Mouse (Mus musculus) neural tube, embryonic 11.5 days (tissue): ENCODE data around the gene Tsc22d4. TPM values are rescaled to one million over a fixed set of nuclear protein-coding genes. Genes with fewer than 3 reads are reported as not detected.

ENCODE experiments used
- ATAC-seq: fragments of 200-750 bp; cut with Nextera tagmentation; 2 replicates; pipeline ENCODE4 v1.8.0; 2017; ENCODE audit warnings: moderate number of reproducible peaks, mild to moderate bottlenecking, moderate TSS enrichment, moderate library complexity; ENCODE audit not compliant: insufficient read depth, low FRiP score, low TSS enrichment
- DNase-seq: peaks from one replicate; pipeline ENCODE4 v3.0.0-alpha.2; 2015; ENCODE audit warnings: low spot score
- H3K27ac ChIP-seq: fragments of 300-500 bp; sonication (generic); 2 replicates; pipeline ENCODE4 v1.5.1; 2014; ENCODE audit warnings: low read depth, mild to moderate bottlenecking, low read length
- H3K27me3 ChIP-seq: fragments of 300-500 bp; sonication (generic); 2 replicates; pipeline ENCODE4 v1.6.1; 2014; ENCODE audit warnings: mild to moderate bottlenecking, low read length, mixed read lengths; ENCODE audit not compliant: control insufficient read depth, insufficient read depth
- H3K36me3 ChIP-seq: fragments of 300-500 bp; sonication (generic); 2 replicates; pipeline ENCODE4 v1.6.1; 2014; ENCODE audit warnings: mild to moderate bottlenecking, low read length, moderate library complexity, mixed read lengths; ENCODE audit not compliant: control insufficient read depth, insufficient read depth
- H3K4me1 ChIP-seq: fragments of 300-500 bp; sonication (generic); 2 replicates; pipeline ENCODE4 v1.6.1; 2014; ENCODE audit warnings: low read length, mixed read lengths; ENCODE audit not compliant: control insufficient read depth, insufficient read depth
- H3K4me2 ChIP-seq: fragments of 300-500 bp; sonication (generic); 2 replicates; pipeline ENCODE4 v1.6.1; 2014; ENCODE audit warnings: low read depth, mild to moderate bottlenecking, moderate library complexity
- H3K4me3 ChIP-seq: fragments of 300-500 bp; sonication (generic); 2 replicates; pipeline ENCODE4 v1.5.1; 2014; ENCODE audit warnings: low read depth, low read length
- H3K9ac ChIP-seq: fragments of 300-500 bp; sonication (generic); 2 replicates; pipeline ENCODE4 v1.6.1; 2014; ENCODE audit warnings: mild to moderate bottlenecking, low read length
- H3K9me3 ChIP-seq: fragments of 300-500 bp; sonication (generic); 2 replicates; pipeline ENCODE4 v1.6.1; 2016; ENCODE audit warnings: low read length; ENCODE audit not compliant: control insufficient read depth
- WGBS: fragments of 180-500 bp; shearing (Covaris S2); extraction: QIAGEN DNeasy Blood & Tissue Kit; methylation state at CpG from one replicate; pipeline ENCODE4 v1.1.7; 2014; 5-methylcytosine and 5-hydroxymethylcytosine counted together
- polyA plus RNA-seq: library from polyadenylated mRNA; unstranded; fragments of >200 nt; fragmentation: Nextera tagmentation; extraction: Ambion mirVana; gene quantifications from 2 replicates; pipeline ENCODE4 v1.2.1, GENCODE M21; 2014

The Tsc22d4 gene
- polyA plus RNA-seq, 1 experiment from 2014 or later: 73.9 TPM

DNA sequence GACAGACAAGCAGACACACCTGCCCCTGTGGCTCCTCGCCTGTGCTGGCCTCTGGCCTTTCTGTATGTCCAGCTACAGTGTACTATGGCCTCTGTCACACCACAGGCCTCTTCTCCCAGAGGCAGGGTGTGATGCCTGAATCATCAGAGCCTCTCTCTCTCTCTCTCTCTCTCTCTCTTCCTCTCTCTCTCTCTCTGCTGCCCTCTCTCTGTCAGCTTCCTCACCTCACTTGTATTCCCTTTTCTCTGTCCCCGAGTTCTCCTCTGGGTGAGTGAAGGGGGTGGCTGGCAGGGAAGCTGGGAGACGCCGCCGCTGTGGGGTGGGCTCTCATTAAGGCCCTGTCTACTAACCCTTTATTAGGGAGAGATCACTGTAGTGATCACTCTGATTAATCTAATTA is 7.0 kb upstream of the Tsc22d4 start:
- H3K36me3 ChIP-seq: peaks cover 9% of the 10 kb centered on the region; the same call in 1 of the 2 replicates
- no peaks in the 10 kb centered on the region for H3K9me3 ChIP-seq
- no peak overlapping the region for H3K9ac ChIP-seq
- H3K4me1 ChIP-seq: peaks cover 44% of the 10 kb centered on the region
- WGBS: 44% methylated on average over 5 of the region's 5 CpGs
- no peaks in the 10 kb centered on the region for H3K27me3 ChIP-seq
- peak overlapping the region; percentile 2; the same call in 1 of the 2 replicates for H3K4me2 ChIP-seq
- H3K27ac ChIP-seq: no peak overlapping the region
- no peak for ATAC-seq
- H3K4me3 ChIP-seq: no peak overlapping the region
- DNase-seq: no peak

DNA sequence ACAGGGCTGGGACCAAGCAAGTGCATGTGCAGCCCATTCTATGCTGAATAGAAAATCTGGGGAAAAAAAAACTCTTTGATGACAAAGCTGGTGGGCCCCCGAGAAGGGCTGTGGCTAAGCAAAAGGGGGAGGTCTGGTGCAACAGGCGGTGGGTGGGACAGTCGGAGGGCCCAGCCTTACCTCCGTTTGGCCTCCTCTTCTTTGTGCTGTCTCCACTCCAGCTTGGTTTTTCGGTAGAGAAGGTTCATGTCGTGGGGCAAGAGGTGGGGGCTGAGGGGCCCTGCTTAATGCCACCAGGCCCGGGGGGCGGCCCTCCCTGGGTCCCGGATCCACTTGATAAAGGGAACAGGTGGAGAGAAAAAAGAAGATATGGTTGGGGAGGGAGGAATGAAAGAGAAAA is 6.1 kb upstream of the Tsc22d4 start:
- ATAC-seq (no peak), DNase-seq (no peak)
- peak overlapping the region; percentile 86 for H3K4me2 ChIP-seq
- H3K4me3 ChIP-seq: peak overlapping the region; percentile 10; the same call in 1 of the 2 replicates
- H3K9me3 ChIP-seq: no peaks in the 10 kb centered on the region
- peak overlapping the region; percentile 78 for H3K9ac ChIP-seq
- peaks cover 9% of the 10 kb centered on the region; the same call in 1 of the 2 replicates for H3K36me3 ChIP-seq
- peaks cover 35% of the 10 kb centered on the region for H3K4me1 ChIP-seq
- H3K27me3 ChIP-seq: no peaks in the 10 kb centered on the region
- WGBS: 56% methylated on average over 9 of the region's 9 CpGs
- H3K27ac ChIP-seq: no peak overlapping the region

DNA sequence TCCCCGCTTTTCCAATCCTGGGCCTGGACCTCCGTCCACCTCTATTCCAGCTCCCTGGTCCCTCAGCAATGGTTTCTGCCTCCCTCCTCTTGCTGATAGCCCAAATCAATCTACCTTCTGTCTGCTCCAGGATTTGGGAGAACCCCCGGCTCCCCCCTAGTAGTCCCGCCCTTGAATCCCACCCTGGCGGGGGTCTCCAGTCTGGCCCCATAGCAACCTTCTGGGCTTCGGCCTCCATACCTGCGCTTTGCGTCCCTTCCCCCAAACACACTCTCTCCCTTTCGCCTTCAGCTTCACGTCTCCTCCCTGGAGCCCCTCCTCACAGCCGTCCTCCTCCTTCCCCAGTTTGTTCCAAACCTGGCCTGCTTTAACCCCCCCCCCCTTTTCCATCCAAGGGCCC is 5.0 kb upstream of the Tsc22d4 start:
- ATAC-seq: no peak
- no peak for DNase-seq
- peak overlapping the region; percentile 86 for H3K4me2 ChIP-seq

DNA sequence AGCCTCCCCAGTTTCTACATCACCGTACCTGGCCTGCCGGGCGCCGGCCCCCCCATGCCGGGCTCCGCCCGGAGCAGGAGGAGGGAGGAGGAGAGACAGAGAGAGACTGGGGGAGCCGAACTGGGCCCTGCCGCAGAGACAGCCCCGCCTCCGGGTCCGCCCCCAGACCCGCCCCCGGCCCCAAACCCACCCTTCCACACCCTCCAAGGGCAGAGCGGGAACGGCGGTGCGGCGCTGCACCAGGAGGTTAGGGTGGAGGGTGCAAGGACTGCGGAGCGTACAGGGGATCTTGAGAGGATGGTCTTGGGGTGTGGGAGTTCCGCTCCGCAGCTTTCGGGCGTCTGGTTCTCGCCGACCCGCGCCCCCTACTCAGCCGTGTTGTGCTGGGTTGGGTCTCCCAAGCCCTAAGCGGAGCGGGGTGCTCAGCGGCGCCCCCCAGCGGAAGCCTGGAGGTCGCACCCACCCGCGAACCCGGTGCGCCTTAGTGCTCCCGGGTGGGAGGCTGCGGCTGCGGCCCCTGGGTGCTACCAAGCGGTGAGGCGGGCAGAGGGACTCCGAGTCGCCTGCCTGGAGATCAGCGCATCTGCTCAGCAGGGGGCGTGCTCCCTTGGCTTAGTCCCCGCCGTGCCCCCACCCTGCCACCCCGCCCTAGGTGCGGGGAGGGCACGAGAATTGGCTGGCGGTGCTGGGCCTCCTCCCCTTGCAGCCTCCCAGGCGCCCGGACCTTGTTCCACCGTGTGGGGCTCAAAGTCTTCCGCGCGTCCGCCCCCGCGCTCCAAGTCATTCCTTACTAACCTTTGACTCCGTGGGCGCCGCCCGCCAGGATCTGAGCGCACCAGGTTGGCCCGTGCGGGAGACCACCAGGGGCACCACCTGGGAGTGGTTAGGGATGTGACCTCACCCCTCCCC is 4.3 kb upstream of the Tsc22d4 start, which contains the start of gene Nyap1:
TSS of gene Nyap1 (minus strand) at position 585 of the 909 bp plus-strand sequence.
- peak within 1 kb of the TSS; percentile 46 for H3K27ac ChIP-seq
- ATAC-seq (peak; percentile 83), DNase-seq (peak; percentile 89)
- under 1% methylated on average over 71 of the region's 71 CpGs for WGBS
- H3K4me1 ChIP-seq: peaks cover 30% of the 10 kb centered on the region
- H3K27me3 ChIP-seq: no peaks in the 10 kb centered on the region
- H3K36me3 ChIP-seq: 0 out of 2 replicates have a peak, but pooled peaks cover 2% of the 10 kb centered on the region
- peak within 1 kb of the TSS; percentile 86 for H3K4me2 ChIP-seq
- H3K9me3 ChIP-seq: no peaks in the 10 kb centered on the region
- peak within 1 kb of the TSS; percentile 70 for H3K4me3 ChIP-seq
- H3K9ac ChIP-seq: peak within 1 kb of the TSS; percentile 78

More for the DNA sequence above, 5.0 kb upstream of the Tsc22d4 start:
- Histone ChIP-seq H3K4me3 (peak overlapping the region; percentile 70), H3K9me3 (no peaks in the 10 kb centered on the region), H3K27me3 (no peaks in the 10 kb centered on the region), H3K4me1 (peaks cover 30% of the 10 kb centered on the region), H3K27ac (0 out of 2 replicates have a peak overlapping the region, but pooled peaks have one; percentile 46), H3K9ac (peak overlapping the region; percentile 78), H3K36me3 (peaks cover 4% of the 10 kb centered on the region; the same call in 1 of the 2 replicates)
- 10% methylated on average over 11 of the region's 11 CpGs for WGBS

DNA sequence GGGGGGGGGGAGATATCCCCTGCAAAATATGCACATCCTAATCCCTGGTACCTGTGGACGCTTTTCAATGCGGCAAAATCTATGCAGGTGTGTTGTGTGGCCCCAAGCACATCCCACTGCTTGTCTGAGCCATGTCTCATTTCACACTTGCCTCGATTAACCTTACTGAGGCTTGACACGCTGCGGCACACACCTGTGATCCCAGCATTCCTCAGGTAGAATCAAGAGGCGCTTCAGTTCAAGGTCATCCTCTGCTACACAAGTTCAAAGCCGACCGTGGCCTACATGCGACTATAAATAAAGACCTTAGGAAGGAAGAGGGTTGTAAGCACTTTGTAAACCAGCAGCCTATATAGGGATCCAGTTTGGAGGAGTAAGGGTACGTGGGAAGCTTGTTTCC is 3.5 kb upstream of the Tsc22d4 start:
- peak overlapping the region; percentile 70; the same call in 1 of the 2 replicates for H3K4me3 ChIP-seq
- WGBS: 68% methylated on average over 10 of the region's 10 CpGs
- no peaks in the 10 kb centered on the region for H3K27me3 ChIP-seq
- H3K9ac ChIP-seq: no peak overlapping the region; the same call in 1 of the 2 replicates
- peaks cover 35% of the 10 kb centered on the region for H3K4me1 ChIP-seq
- DNase-seq (no peak), ATAC-seq (no peak)
- H3K4me2 ChIP-seq: peak overlapping the region; percentile 86
- 0 out of 2 replicates have a peak, but pooled peaks cover under 1% of the 10 kb centered on the region for H3K36me3 ChIP-seq
- H3K9me3 ChIP-seq: no peaks in the 10 kb centered on the region
- no peak overlapping the region for H3K27ac ChIP-seq

DNA sequence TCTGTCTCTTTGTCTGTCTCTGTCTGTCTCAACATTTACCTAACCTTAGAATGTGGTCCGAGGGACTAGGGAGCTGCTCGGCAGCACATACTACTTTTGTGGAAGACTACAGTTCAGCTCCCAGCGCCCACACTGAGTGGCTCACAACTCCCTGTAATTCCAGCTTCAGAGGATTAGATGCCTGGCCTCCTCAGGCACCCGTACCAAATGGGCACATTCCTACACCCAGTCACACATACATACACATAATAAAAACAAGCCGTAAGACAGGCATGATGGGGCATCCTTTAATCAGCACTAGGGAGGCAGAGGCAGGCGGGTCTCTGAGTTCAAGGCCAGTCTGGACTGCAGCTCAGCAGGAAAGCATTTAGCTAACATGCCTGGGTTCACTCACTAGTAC is 2.7 kb upstream of the Tsc22d4 start:
- H3K9ac ChIP-seq: no peak overlapping the region
- H3K27me3 ChIP-seq: no peaks in the 10 kb centered on the region
- H3K4me2 ChIP-seq: no peak overlapping the region
- no peak overlapping the region for H3K27ac ChIP-seq
- no peak for ATAC-seq
- 90% methylated on average over 6 of the region's 6 CpGs for WGBS
- no peaks in the 10 kb centered on the region for H3K9me3 ChIP-seq
- H3K4me1 ChIP-seq: peaks cover 43% of the 10 kb centered on the region
- H3K36me3 ChIP-seq: no peaks in the 10 kb centered on the region
- H3K4me3 ChIP-seq: no peak overlapping the region
- DNase-seq: no peak

DNA sequence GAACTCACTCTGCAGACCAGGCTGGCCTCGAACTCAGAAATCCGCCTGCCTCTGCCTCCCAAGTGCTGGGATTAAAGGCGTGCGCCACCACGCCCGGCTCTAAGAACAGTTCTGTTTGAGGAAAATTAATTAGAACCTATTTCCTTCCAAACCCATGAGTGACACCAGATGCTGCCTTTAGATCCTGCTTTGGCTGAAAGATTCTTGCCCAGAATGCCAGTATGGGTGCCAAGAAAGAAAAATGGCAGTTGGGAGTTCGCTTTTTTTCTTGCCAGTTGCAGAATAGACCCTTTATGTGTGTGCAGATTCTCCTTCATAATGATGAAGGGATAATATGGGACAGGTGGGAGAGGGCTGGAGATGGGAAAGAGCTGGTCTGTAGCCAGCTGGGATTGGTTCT is 1.3 kb upstream of the Tsc22d4 start:
- Histone ChIP-seq H3K27me3 (no peaks in the 10 kb centered on the region), H3K9me3 (no peaks in the 10 kb centered on the region), H3K36me3 (no peaks in the 10 kb centered on the region), H3K4me1 (peaks cover 36% of the 10 kb centered on the region), H3K27ac (no peak overlapping the region), H3K9ac (no peak overlapping the region), H3K4me2 (no peak overlapping the region), H3K4me3 (no peak overlapping the region)
- WGBS: 93% methylated on average over 7 of the region's 7 CpGs
- DNase-seq: no peak
- no peak for ATAC-seq

DNA sequence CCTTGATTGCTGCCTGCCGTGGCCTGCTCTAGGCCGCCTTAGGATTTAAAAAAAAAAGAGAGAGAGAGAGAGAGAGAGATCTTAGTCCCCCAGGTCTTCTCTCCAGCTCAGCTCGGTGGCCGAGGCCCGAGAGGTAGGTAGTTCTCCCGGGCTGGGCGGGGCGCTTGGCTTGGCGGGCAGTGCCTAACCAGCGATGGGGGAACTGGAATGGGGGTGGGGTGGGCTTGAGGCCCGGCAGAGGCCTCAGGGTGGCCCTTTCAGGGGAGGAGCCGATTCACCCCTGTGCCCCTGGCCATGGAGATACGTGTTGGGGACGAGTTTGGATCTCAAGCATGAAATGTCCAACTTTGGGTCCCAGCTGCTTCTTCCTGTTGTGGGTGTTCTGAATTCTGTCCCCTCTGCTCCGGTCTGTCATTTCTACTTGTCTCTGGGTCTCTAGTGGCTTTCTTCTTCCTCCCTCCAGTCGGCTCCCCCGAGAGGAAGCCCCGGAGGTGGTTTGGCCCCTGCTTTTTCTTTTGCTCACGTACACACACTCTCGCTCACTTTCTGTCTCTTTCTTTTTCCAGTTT is 836 bp downstream of the Tsc22d4 start:
- peak overlapping the region; percentile 75 for H3K4me3 ChIP-seq
- peak; percentile 68 for DNase-seq
- peak overlapping the region; percentile 72 for H3K9ac ChIP-seq
- H3K4me1 ChIP-seq: peaks cover 22% of the 10 kb centered on the region
- no peaks in the 10 kb centered on the region for H3K9me3 ChIP-seq
- no peaks in the 10 kb centered on the region for H3K27me3 ChIP-seq
- H3K4me2 ChIP-seq: peak overlapping the region; percentile 100
- H3K27ac ChIP-seq: peak overlapping the region; percentile 83
- under 1% methylated on average over 20 of the region's 20 CpGs for WGBS
- H3K36me3 ChIP-seq: peaks cover 3% of the 10 kb centered on the region; the same call in 1 of the 2 replicates
- ATAC-seq: peak; percentile 32
